Mouse (Mus musculus) mouse trophoblast stem cell (cell line): ENCODE results near the gene Plxna1.

Experiments
- in situ Hi-C, 2 experiments: fragments of 300-500 bp; cut with MseI, MboI; formaldehyde crosslinking; loops; 2 replicates in 1 of 2; 3 replicates in 1 of 2; pipeline ENCODE4 v1.15.1; 2025

Plxna1 gene

DNA sequence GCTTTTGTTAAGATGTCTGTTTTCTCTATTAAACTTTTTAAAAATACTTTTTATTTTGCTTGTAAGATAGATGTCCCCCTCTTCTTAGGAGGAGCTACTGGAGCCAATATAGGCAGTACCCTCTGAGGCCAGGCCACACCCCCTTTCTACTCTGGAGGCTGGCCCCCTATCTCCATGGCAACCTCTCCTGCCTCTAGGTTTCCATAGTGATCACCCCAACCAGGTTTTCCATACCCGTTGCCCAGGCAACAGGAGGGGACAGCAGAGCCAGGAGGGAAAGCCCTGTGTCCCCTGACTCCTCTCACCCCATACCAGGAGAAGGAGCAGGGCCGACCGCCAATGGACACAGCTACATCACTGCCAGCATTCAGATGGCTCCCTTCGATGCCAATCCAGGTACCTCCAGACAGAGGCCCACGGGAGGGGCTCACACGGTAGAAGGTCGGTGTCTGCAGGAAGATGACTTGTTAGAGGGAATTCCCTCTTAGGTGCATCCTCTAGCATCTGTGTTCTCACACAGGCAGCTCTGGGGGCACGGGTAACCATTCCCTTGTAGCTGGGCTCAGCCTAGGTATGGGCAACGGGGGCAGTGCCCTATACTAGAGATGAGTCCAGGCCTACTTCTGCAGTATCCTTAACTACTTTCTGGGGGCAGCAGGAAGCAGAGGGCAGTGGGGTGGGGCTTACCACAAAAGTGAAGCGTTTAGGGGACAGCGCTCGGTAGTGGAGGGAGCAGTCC lies 28.3 kb downstream of the Plxna1 start:
- in situ Hi-C loops: no loop called here

DNA sequence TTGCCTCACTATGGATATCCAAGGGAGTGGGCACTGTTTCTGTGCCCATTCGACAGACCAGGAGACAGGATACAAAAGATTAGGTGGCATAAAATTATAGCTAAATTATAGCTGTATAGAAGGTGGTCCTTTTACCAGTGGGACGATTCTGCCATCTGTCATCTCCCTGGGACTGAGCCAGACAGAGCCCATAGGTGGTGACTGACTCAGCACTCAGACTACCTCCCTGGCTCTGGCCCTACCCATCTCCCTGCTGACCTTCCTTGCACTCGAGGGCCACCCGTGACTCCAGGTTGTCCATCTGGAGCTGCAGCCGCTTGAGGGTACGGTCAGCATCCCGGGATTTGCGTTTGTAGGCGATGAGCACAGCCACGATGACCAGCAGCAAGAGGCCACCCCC lies 31.5 kb downstream of the Plxna1 start:
- in situ Hi-C loops: no loop called here

DNA sequence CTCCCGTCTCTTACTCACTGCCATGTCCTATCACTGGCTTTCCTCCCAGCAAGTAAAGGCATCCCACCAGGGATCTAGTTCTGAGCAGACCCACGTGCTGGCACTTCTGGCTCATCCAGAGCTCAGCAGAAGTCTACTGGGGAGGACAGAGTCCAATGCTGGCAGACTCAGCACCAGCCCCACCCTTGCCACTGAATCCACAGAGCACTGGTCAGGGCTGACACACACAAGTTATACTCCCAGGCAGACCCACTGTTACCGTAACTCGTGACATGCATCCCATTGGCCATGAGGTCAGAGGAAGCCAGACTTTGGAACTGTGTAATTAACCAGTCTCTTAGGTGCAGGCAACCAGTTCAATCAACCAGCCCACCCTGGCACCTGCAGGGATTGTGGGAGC lies 33.8 kb downstream of the Plxna1 start:
- in situ Hi-C loops: no loop called here

GRCm38 (mm10) chr6:89327746-89328491 lies 34.5 kb downstream of the Plxna1 start:
- in situ Hi-C loops: no loop called here

- in situ Hi-C loops: no loop called here
Observed at GRCm38 (mm10) chr6:89324842-89325241, 37.6 kb downstream of the Plxna1 start.

- in situ Hi-C loops: no loop called here
Observed at GRCm38 (mm10) chr6:89315263-89315662, 47.2 kb downstream of the Plxna1 start.

DNA sequence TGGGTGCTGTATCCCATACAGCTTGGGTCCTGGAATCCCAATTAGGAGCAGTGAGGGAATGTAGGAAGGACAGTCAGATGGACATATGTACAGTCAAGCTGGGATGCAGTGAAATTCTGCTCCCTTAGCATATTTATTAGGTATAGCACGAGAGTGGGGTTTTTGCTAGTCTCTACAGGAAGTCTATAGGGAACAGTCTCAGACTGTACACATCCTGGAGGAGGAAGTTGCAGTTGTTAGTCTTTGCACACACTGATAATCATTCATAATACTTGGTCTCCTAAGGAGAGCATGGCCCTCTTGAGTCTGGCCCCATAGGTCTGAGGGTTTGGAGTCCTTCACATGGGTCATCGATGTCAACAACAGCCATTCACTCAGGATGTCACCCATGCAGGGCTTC lies 50.9 kb downstream of the Plxna1 start:
- in situ Hi-C loops: no loop called here

DNA sequence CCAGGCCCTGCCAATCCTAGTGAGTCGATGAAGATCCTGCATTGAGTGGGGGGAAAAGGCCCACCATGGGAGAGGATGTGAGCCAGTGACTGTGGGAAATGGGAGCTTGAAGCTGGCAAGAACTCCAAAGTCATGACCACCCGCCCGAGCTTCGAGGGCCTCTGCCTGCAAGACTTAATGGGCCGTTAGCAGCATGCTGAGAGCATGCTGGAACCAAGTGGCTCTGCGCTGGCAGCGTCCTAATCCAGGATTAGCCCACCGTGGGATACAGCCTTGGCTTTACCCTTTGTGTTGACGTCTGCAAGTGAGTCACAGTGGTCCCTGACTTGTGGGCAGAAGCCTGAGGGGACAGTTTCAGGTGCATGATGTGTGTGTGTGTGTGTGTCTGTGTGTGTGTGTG lies 52.2 kb downstream of the Plxna1 start:
- in situ Hi-C loops: no loop called here

DNA sequence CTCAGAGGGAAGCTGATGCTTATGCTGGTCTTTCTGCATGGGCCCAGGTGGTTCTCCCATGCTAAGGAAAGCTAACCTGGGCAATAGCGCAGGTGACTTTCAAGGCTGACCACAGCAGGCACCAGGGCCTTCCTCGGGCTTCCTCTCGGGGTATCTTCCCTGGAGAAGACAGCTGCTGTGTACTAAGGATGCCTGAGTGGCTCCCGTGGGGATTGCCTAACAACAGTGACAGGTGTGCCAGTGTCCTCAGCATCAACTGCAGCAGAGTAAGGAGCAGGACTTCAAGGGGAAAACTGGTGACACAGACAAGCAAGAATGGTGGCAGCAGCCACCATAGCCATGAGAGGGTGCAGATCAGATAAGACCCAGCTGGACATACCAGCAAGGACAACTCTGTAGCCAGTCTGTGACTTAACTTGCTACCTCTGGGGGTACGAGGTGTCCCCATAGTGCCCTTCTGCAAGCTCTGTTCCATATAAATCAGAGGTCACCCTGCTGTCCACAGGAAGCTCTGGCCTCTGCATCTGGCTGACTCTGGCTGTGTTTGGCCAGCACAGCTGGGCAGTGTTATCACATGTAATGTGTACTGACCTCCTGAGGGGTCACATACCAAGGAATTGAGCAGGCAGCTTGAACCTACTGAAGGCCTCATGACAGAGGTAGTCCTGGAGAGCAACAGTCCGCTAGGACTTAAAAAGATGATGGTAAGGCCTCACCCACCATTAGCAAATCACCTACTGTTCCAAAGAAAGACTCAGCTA lies 54.0 kb downstream of the Plxna1 start:
- in situ Hi-C loops: no loop called here

GRCm38 (mm10) chr6:89304375-89305058 lies 57.9 kb downstream of the Plxna1 start:
- in situ Hi-C loops: no loop called here

DNA sequence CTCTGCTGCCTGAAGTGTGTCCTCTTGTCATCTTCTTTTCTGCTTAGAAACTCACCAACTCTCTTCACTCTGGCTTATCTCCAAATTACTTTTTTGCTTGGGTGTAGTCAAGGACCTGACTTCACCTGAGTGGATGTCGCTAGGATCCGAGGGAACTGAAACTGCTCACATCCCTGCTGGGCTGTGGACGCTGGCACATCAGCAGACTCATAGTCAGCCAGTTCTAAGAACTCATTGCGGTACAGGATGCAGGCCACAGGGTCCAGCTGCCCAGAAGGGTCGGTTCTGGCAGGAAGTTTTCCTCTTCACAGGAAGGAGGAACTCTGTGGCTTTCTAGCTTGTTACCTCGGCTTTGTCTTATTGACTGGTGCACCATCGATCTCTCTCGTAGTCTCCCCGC lies 62.6 kb downstream of the Plxna1 start:
- in situ Hi-C loops: no loop called here

DNA sequence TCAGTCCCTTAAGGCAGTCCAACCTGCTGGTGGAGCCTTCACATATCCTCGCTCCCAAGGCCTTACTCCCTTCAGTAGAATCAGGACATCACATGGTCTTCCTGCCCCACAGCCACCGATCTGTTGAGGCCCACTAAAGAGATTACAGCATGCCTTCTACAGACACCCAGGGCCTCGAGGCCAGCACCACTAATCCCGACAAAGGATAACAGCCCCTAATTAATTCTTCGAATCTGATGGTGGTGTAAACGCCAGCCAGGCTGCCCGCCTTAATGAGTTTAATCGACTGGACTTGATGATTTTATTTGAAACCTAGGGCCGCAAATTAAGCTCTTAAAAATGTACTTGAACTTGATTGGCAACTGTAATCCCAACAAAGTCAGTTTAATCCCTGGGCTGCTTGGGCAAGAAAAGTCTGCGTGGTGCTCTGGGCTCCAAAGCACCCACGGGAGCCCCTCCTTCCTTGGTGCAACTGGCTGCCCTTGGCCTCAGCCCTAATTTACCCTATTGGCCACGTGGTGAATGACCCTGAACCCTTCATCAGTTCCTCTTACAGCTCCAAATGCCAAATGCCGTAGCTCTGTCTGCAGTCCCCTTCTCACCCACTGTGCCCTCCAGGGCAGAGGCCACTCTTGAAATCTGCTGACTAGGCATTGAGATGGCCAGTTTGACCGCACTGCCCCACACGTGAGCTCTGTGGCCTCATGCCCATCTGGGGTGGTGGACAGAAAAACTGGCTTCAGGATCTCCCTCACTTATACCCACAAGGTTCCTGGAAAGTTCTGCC lies 65.3 kb downstream of the Plxna1 start:
- in situ Hi-C loops: no loop called here

DNA sequence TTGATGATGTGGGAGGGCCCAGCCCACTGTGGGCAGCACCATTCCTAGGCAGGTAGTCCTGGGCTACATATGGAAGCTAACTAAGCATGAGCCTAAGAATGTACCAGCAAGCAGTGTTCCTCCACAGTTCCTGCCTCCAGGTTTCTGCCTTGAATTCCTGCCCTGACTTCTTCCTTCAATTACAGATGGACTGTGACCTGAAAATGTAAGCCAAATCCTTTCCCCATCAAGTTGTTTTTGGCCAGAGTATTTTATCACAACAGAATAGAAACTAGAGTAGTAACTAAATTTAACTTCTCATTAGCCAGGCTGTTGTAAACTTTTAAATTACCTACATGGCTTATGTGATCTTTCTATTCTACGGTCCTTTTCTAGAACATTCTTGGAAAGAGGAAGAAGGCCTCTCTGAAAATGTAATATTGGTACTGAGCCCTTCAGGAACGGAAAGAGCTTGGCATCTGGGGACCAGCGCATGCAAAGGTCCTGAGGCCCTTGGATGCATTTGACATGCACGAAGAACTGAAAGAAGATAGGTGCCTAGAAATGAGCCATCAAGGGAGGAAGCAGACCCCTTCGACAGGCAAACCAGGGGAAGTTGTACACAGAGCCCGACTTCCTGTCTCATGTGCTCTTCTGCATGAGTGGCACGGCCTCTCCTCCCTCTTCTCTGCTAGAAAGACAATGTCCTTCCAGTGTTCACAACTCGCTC lies 66.3 kb downstream of the Plxna1 start:
- in situ Hi-C loops: no loop called here

DNA sequence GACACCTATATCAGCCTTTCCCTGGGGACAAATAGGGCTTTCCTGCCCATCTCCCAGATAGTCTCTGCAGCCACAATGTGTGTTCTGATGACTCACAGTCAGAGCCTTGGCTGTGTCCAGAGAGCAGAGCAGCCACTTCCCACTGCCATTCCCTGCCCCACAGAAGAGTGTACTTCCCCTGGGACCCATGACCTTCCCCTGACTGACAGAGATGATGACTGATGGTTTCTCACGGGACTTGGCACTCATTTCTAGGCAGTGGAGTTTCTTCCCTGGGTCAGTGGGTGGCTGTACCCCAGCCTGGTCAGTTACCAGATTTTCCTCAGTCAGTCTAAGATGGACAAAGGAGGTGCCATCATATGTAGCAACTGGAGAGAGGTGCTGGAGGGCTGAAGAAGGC lies 67.8 kb downstream of the Plxna1 start:
- in situ Hi-C loops: no loop called here

GRCm38 (mm10) chr6:89291494-89291893 lies 70.9 kb downstream of the Plxna1 start:
- in situ Hi-C loops: no loop called here

GRCm38 (mm10) chr6:89288156-89288555 lies 74.3 kb downstream of the Plxna1 start:
- in situ Hi-C loops: no loop called here

DNA sequence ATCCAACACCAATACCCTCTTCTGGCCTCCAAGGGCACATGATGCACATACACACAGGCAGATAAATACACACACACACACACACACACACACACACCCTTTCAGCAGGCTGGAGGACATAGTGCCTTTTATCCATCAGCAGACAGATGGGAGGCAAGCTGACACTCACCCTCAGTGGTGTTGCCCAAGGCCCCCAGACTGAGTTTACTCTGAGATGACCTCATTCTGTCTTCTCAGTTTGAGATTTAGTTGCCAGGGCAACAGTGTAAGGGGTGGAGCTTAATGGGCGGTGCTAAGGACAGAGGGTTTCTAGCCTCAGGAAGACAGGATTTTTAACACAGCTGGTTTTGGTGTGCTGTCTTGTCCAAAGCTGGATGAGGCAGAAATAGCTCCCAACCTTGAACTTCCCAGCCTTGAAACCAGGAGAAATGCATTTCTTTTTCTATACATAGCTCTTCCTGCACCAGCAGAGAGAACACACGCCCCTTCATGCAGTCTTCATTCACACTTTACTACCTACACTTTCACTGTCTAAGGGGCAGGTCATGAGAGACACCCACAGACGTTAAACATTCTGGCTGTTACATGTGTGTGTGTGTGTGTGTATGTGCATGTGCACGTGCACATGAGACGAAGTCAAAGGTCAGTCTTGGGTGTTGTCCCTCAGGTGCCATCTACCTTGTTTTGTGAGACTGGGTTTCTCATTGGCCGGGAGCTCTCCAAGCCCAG lies 75.6 kb downstream of the Plxna1 start:
- in situ Hi-C loops: no loop called here

DNA sequence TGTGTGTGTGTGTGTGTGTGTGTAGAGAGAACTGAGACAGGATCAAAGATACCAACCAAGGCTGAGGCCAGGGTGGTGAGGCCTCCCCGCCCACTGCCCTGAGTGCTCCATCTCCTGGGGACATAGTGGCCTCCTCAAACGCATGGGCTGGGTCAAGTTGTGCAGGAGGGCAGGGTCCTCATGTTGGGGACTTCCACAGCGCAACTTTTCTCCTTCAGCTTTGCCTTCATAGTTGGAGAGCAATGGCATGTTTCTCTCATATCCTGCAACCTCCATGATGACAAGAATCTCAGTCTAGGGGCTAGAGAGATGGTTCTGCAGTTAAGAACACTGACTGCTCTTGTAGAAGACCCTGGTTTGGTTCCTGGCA lies 76.1 kb downstream of the Plxna1 start:
- in situ Hi-C loops: no loop called here

- in situ Hi-C loops: no loop called here
Observed at GRCm38 (mm10) chr6:89285561-89286285, 76.7 kb downstream of the Plxna1 start.
